Mouse (Mus musculus): ENCODE data around the gene Traf3ip3.

GRCm38 (mm10) chr1:193131311-193131948, 70.1 kb downstream of the Traf3ip3 start:
- TF ChIP-seq GATA1 (IDR thresholded peaks at IDR 0.05; ENCODE audit: low read length) (no peak), TAL1 (IDR thresholded peaks at IDR 0.05; ENCODE audit: low read length) (no peak)

All from erythroblast, embryonic 14.5 days (primary cell).